17 mouse cellular contexts compared by ENCODE assay signal in the genomic region with DNA sequence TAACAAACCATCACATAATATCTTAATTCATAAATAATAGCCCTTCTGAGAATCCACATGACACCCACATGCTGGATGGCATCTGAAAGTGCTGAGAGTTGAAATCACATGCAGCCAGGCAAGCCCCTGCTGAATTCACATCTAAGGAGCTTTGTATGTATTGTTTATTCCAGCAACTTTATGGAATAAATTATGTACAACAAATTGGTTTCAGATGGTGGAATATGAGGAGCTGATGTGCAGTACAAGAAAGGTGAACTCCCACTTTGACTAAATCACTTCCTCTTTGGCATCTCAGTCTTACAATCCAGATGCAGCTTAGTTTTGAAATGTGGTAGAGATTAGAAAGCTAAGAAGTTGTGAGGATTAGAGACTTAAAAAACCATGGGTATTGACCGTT.
"Had no signal": no experiment of that assay in that cellular context is flagged by ENCODE, and none has a peak within 500 bp of the region (broad histone marks: within the 10 kb centered on the region; RNA-seq: fewer than 3 reads in every experiment).

No protein-coding gene starts in this region.

- DNase-seq: kidney, postnatal 14 days; left cerebral cortex, postnatal 4 days; liver; liver, embryonic 13.5 days; liver, postnatal 0 days; lung, postnatal 14 days; right cerebral cortex, postnatal 14 days; thymus, adult 2 months; thymus, postnatal 36 days had no signal

- H3K27ac ChIP-seq: kidney, embryonic 15.5 days; liver, embryonic 13.5 days; lung, embryonic 15.5 days; macrophage; midbrain, embryonic 12.5 days; neural tube, embryonic 13.5 days; stomach, embryonic 15.5 days had no signal

- ATAC-seq: liver, postnatal 0 days; midbrain, embryonic 16.5 days had no signal

- H3K9ac ChIP-seq: kidney, embryonic 15.5 days; liver, embryonic 13.5 days; liver, postnatal 0 days; lung, embryonic 15.5 days; midbrain, embryonic 12.5 days; neural tube, embryonic 13.5 days; stomach, embryonic 15.5 days had no signal

- H3K4me1 ChIP-seq: kidney, embryonic 15.5 days; liver, embryonic 13.5 days; lung, embryonic 15.5 days; megakaryocyte, embryonic 14.5 days; midbrain, embryonic 12.5 days; neural tube, embryonic 13.5 days; stomach, embryonic 15.5 days had no signal

- H3K4me3 ChIP-seq: kidney, embryonic 15.5 days; liver, embryonic 13.5 days; lung, embryonic 15.5 days; megakaryocyte, embryonic 14.5 days; midbrain, embryonic 12.5 days; neural tube, embryonic 13.5 days; stomach, embryonic 15.5 days had no signal

- H3K27me3 ChIP-seq: kidney, embryonic 15.5 days; liver, embryonic 13.5 days; lung, embryonic 15.5 days; megakaryocyte, embryonic 14.5 days; midbrain, embryonic 12.5 days; neural tube, embryonic 13.5 days; stomach, embryonic 15.5 days had no signal

- H3K4me2 ChIP-seq: kidney, embryonic 15.5 days; liver, embryonic 13.5 days; lung, embryonic 15.5 days; midbrain, embryonic 12.5 days; neural tube, embryonic 13.5 days; stomach, embryonic 15.5 days had no signal

- H3K36me3 ChIP-seq: kidney, embryonic 15.5 days; liver, embryonic 13.5 days; lung, embryonic 15.5 days; midbrain, embryonic 12.5 days; neural tube, embryonic 13.5 days; stomach, embryonic 15.5 days had no signal

- H3K9me3 ChIP-seq: kidney, embryonic 15.5 days; liver, embryonic 13.5 days; lung, embryonic 15.5 days; midbrain, embryonic 12.5 days; neural tube, embryonic 13.5 days; stomach, embryonic 15.5 days had no signal
